8 mouse cellular contexts compared by ENCODE assay signal in genomic region chr6:4504603-4505131, GRCm38 (mm10). TPM values are rescaled to one million over a fixed set of nuclear protein-coding genes. Genes with fewer than 3 reads are reported as not detected.
DNase-seq lines count a peak whose midpoint lies in the region; ATAC-seq and TF ChIP-seq lines count a peak whose summit lies in the region.

Col1a2 (plus strand) TSS chr6:4504814.

- no peak for TF ChIP-seq CTCF in cerebellum, adult 2 months (IDR thresholded peaks at IDR 0.05; ENCODE audit: borderline replicate concordance, insufficient read depth, low read depth, low read length)
- TF ChIP-seq CTCF in ES-Bruce4 (IDR thresholded peaks at IDR 0.05; ENCODE audit: low read depth, low read length) = no peak
- no peak for TF ChIP-seq CTCF in liver, postnatal 0 days (IDR thresholded peaks at IDR 0.05; ENCODE audit: low read depth)

- no peak within 1 kb of the TSS for H3K9ac ChIP-seq in ES-Bruce4 (ENCODE audit: low read depth, poor library complexity, severe bottlenecking)
- H3K9ac ChIP-seq in forebrain, embryonic 14.5 days (ENCODE audit: low read length) = peak within 1 kb of the TSS; percentile 49
- H3K9ac ChIP-seq in hindbrain, embryonic 13.5 days = peak within 1 kb of the TSS; percentile 39; the same call in 1 of the 2 replicates
- H3K9ac ChIP-seq in liver, postnatal 0 days (replicated peaks) = no peak within 1 kb of the TSS; the same call in 1 of the 2 replicates

- peak within 1 kb of the TSS; percentile 7 for H3K4me3 ChIP-seq in cerebellum, adult 2 months (replicated peaks; ENCODE audit: insufficient read depth, low read depth, low read length)
- H3K4me3 ChIP-seq in ES-Bruce4 (ENCODE audit: low read depth, low read length) = peak within 1 kb of the TSS; percentile 45
- peak within 1 kb of the TSS; percentile 28 for H3K4me3 ChIP-seq in forebrain, embryonic 14.5 days (ENCODE audit: low read depth, low read length)
- H3K4me3 ChIP-seq in hindbrain, embryonic 13.5 days = peak within 1 kb of the TSS; percentile 35
- H3K4me3 ChIP-seq in liver, postnatal 0 days (ENCODE audit: low read depth, low read length) = peak within 1 kb of the TSS; percentile 36

- no peak for TF ChIP-seq EP300 in ES-Bruce4 (IDR thresholded peaks at IDR 0.05; ENCODE audit: insufficient read depth, low read depth, low read length)
- no peak for TF ChIP-seq EP300 in liver, postnatal 0 days (IDR thresholded peaks at IDR 0.05; ENCODE audit: low read depth)

- H3K36me3 ChIP-seq in ES-Bruce4 (ENCODE audit: control insufficient read depth, insufficient read depth, low read length, poor library complexity, severe bottlenecking) = no peaks in the 10 kb centered on the region
- H3K36me3 ChIP-seq in forebrain, embryonic 14.5 days (ENCODE audit: control insufficient read depth, insufficient read depth, low read length) = no peaks in the 10 kb centered on the region
- H3K36me3 ChIP-seq in hindbrain, embryonic 13.5 days = no peaks in the 10 kb centered on the region
- no peaks in the 10 kb centered on the region for H3K36me3 ChIP-seq in liver, postnatal 0 days (replicated peaks; ENCODE audit: insufficient read depth, low read length)

- no peaks in the 10 kb centered on the region for H3K9me3 ChIP-seq in ES-Bruce4 (replicated peaks; ENCODE audit: control insufficient read depth, insufficient read depth, low read length, poor library complexity, severe bottlenecking)
- H3K9me3 ChIP-seq in forebrain, embryonic 14.5 days (replicated peaks; ENCODE audit: control insufficient read depth, low read length) = no peaks in the 10 kb centered on the region
- no peaks in the 10 kb centered on the region for H3K9me3 ChIP-seq in hindbrain, embryonic 13.5 days
- H3K9me3 ChIP-seq in liver, postnatal 0 days (ENCODE audit: low read length) = no peaks in the 10 kb centered on the region

- peak; percentile 38; the same call in 1 of the 2 replicates for ATAC-seq in forebrain, embryonic 14.5 days
- ATAC-seq in hindbrain, embryonic 13.5 days (ENCODE audit: low FRiP score) = no peak
- no peak for ATAC-seq in liver, postnatal 0 days

- H3K4me2 ChIP-seq in forebrain, embryonic 14.5 days (ENCODE audit: low read length) = peak within 1 kb of the TSS; percentile 65
- peak within 1 kb of the TSS; percentile 67 for H3K4me2 ChIP-seq in hindbrain, embryonic 13.5 days
- peak within 1 kb of the TSS; percentile 72 for H3K4me2 ChIP-seq in liver, postnatal 0 days (ENCODE audit: low read depth, low read length)

- no peaks in the 10 kb centered on the region; the same call in 1 of the 2 replicates for H3K27me3 ChIP-seq in cerebellum, adult 2 months (ENCODE audit: control insufficient read depth, insufficient read depth, low read length)
- no peaks in the 10 kb centered on the region; the same call in none of the 2 replicates for H3K27me3 ChIP-seq in ES-Bruce4 (ENCODE audit: control insufficient read depth, insufficient read depth, low read length, poor library complexity, severe bottlenecking)
- 0 out of 2 replicates have a peak, but pooled peaks cover 3% of the 10 kb centered on the region for H3K27me3 ChIP-seq in forebrain, embryonic 14.5 days (replicated peaks; ENCODE audit: control insufficient read depth, insufficient read depth, low read length)
- peaks cover 16% of the 10 kb centered on the region for H3K27me3 ChIP-seq in hindbrain, embryonic 13.5 days
- H3K27me3 ChIP-seq in liver, postnatal 0 days (ENCODE audit: insufficient read depth, low read length) = peaks cover 11% of the 10 kb centered on the region; the same call in 1 of the 2 replicates

- no peak within 1 kb of the TSS for H3K27ac ChIP-seq in cerebellum, adult 2 months (ENCODE audit: insufficient read depth, low read length)
- H3K27ac ChIP-seq in ES-Bruce4 (ENCODE audit: insufficient read depth, low read length) = no peak within 1 kb of the TSS
- no peak within 1 kb of the TSS for H3K27ac ChIP-seq in forebrain, embryonic 14.5 days (ENCODE audit: low read depth, low read length)
- no peak within 1 kb of the TSS for H3K27ac ChIP-seq in hindbrain, embryonic 13.5 days
- H3K27ac ChIP-seq in liver, postnatal 0 days (ENCODE audit: low read depth) = no peak within 1 kb of the TSS

- no peaks in the 10 kb centered on the region for H3K4me1 ChIP-seq in cerebellum, adult 2 months (ENCODE audit: control insufficient read depth, insufficient read depth, low read length)
- H3K4me1 ChIP-seq in ES-Bruce4 (ENCODE audit: control insufficient read depth, insufficient read depth, low read length) = no peaks in the 10 kb centered on the region
- peaks cover 7% of the 10 kb centered on the region; the same call in 1 of the 2 replicates for H3K4me1 ChIP-seq in forebrain, embryonic 14.5 days (ENCODE audit: control insufficient read depth, insufficient read depth, low read length)
- H3K4me1 ChIP-seq in hindbrain, embryonic 13.5 days (replicated peaks) = peaks cover 13% of the 10 kb centered on the region
- peaks cover 6% of the 10 kb centered on the region; the same call in 1 of the 2 replicates for H3K4me1 ChIP-seq in liver, postnatal 0 days (ENCODE audit: insufficient read depth)

- WGBS in cerebellum, adult 2 months = 33% methylated on average over 3 of the region's 3 CpGs
- whole genome bisulfite sequencing in forebrain, embryonic 14.5 days = 28% methylated on average over 3 of the region's 3 CpGs
- 26% methylated on average over 3 of the region's 3 CpGs for WGBS in hindbrain, embryonic 13.5 days
- WGBS in liver, postnatal 0 days (ENCODE audit: insufficient replicate concordance) = 28% methylated on average over 3 of the region's 3 CpGs

- DNase-seq in cerebellum, adult 2 months = no peak
- no peak for DNase-seq in cerebellum, postnatal 36 days
- DNase-seq in forebrain, embryonic 14.5 days (ENCODE audit: low spot score) = no peak
- DNase-seq in liver, postnatal 0 days = no peak
- no peak for DNase-seq in urinary bladder, postnatal 10 days (ENCODE audit: low spot score)
- DNase-seq in frontal cortex, postnatal 36 days (ENCODE audit: low spot score in 2 of 2) = no peak

- TF ChIP-seq POLR2A in cerebellum, adult 2 months (IDR thresholded peaks at IDR 0.05; ENCODE audit: borderline replicate concordance, insufficient read depth, low read length) = no peak
- TF ChIP-seq POLR2A in ES-Bruce4 (IDR thresholded peaks at IDR 0.05; ENCODE audit: insufficient read depth, low read length) = no peak

RNA-seq across cellular contexts. Expression of gene Col1a2, which starts in this region (rescaled TPM):
- 9.0 and 11.6 TPM in 2 replicates for polyA plus RNA-seq in cerebellum, adult 2 months (2012; rRNA removed)
- 11.5 and 12.2 TPM in 2 replicates for polyA plus RNA-seq in ES-Bruce4 (2011; ENCODE audit: insufficient read depth, insufficient read length, low read depth, missing spikeins)
- polyA plus RNA-seq in forebrain, embryonic 14.5 days (2014; fragmentation: Nextera tagmentation; extraction: Ambion mirVana) = 32.8 and 57.9 TPM in 2 replicates
- 142 and 188 TPM in 2 replicates for polyA plus RNA-seq in hindbrain, embryonic 13.5 days (2015; fragmentation: Nextera tagmentation; extraction: Ambion mirVana)
- polyA plus RNA-seq in liver, postnatal 0 days (2015; fragmentation: Nextera tagmentation; extraction: Ambion mirVana) = 21.9 and 24.8 TPM in 2 replicates

Comparison
In these comparisons a context has a peak if more than half of its experiments do, and no peak if none do; other contexts are left out.
1. H3K9ac ChIP-seq: peak in forebrain, embryonic 14.5 days (single experiment) and hindbrain, embryonic 13.5 days (single experiment); none in ES-Bruce4 (single experiment) and liver, postnatal 0 days (single experiment).
2. Peak in every context shown above with its lines, with median percentiles within 50 percentile points of each other: H3K4me3 ChIP-seq and H3K4me2 ChIP-seq.